Mouse (Mus musculus) ES-E14 (cell line): ENCODE data around the gene Tor2a. TPM values are rescaled to one million over a fixed set of nuclear protein-coding genes. Genes with fewer than 3 reads are reported as not detected.

Experiments
- DNase-seq: peaks from one replicate; pipeline ENCODE4 v3.0.0-alpha.2; 2013; ENCODE audit warnings: low read depth, low spot score
- H3K27ac ChIP-seq: 2 replicates; pipeline ENCODE4 v1.5.1; 2012; ENCODE audit warnings: low read depth, mild to moderate bottlenecking, low read length, moderate library complexity, mixed read lengths; ENCODE audit not compliant: poor library complexity, insufficient read depth, severe bottlenecking
- H3K36me3 ChIP-seq: 2 replicates; pipeline ENCODE4 v1.6.1; 2012; ENCODE audit warnings: mild to moderate bottlenecking, low read length, moderate library complexity, mixed read lengths; ENCODE audit not compliant: control insufficient read depth, poor library complexity, insufficient read depth, severe bottlenecking
- H3K4me1 ChIP-seq, 2 experiments: fragments of 150-350 bp in 1 of 2; sonication (generic) in 1 of 2; 2 replicates each; pipeline ENCODE4 v1.6.1; 2012; ENCODE audit warnings: low read length in 2 of 2, mild to moderate bottlenecking in 1 of 2, mixed read lengths in 1 of 2; ENCODE audit not compliant: control insufficient read depth in 2 of 2, insufficient read depth in 2 of 2, poor library complexity in 1 of 2
- H3K4me3 ChIP-seq, 2 experiments: fragments of 150-350 bp in 1 of 2; sonication (generic) in 1 of 2; 2 replicates each; pipeline ENCODE4 v1.5.1; 2012; ENCODE audit warnings: low read length in 2 of 2, low read depth in 1 of 2, mild to moderate bottlenecking in 1 of 2, mixed read lengths in 1 of 2; ENCODE audit not compliant: insufficient read depth in 1 of 2, poor library complexity in 1 of 2, severe bottlenecking in 1 of 2
- H3K9ac ChIP-seq: 2 replicates; pipeline ENCODE4 v1.6.1; 2012; ENCODE audit warnings: low read depth, mild to moderate bottlenecking, low read length, mixed read lengths; ENCODE audit not compliant: poor library complexity, insufficient read depth, severe bottlenecking
- H3K9me3 ChIP-seq: fragments of 150-350 bp; sonication (generic); 2 replicates; pipeline ENCODE4 v1.6.1; 2012; ENCODE audit warnings: low read depth, mild to moderate bottlenecking, low read length; ENCODE audit not compliant: control insufficient read depth, insufficient read depth
- CHD2 ChIP-seq: IDR thresholded peaks from 2 replicates; pipeline ENCODE4 v1.6.1; 2014; ENCODE audit warnings: mild to moderate bottlenecking, low read depth, low read length, inconsistent platforms
- HCFC1 ChIP-seq: IDR thresholded peaks from 2 replicates; pipeline ENCODE4 v1.6.1; 2012; ENCODE audit warnings: low read length, inconsistent platforms, borderline replicate concordance; ENCODE audit not compliant: insufficient read depth
- MAFK ChIP-seq: IDR thresholded peaks from 2 replicates; pipeline ENCODE4 v1.6.1; 2014; ENCODE audit warnings: mild to moderate bottlenecking, low read depth, low read length, inconsistent platforms; ENCODE audit not compliant: insufficient read depth
- ZC3H11A ChIP-seq: IDR thresholded peaks from 2 replicates; pipeline ENCODE4 v1.6.1; 2012; ENCODE audit warnings: low read depth, mild to moderate bottlenecking, inconsistent platforms, low read length, borderline replicate concordance
- ZNF384 ChIP-seq: IDR thresholded peaks from 2 replicates; pipeline ENCODE4 v1.6.1; 2012; ENCODE audit warnings: low read depth, low read length, inconsistent platforms
- in situ Hi-C, 2 experiments: fragments of 600-800 bp; cut with MboI; formaldehyde crosslinking; loops; one replicate each; pipeline ENCODE4 v1.15.1; 2025; ENCODE audit warnings: low sequenced_read_pairs in 2 of 2, inconsistent platforms in 1 of 2; ENCODE audit not compliant: unreplicated experiment in 2 of 2
- total RNA-seq: library from RNA; depleted of rRNA; stranded (reverse); fragments of 300-350 nt; gene quantifications from 2 replicates; pipeline ENCODE4 v1.2.3, GENCODE M21; 2012

Tor2a gene
- total RNA-seq, 1 experiment, result 75.9 TPM

- no peak overlapping the region for H3K27ac ChIP-seq
- H3K9ac ChIP-seq, result no peak overlapping the region
- in situ Hi-C loops, result no loop called here
- no peaks in the 10 kb centered on the region for H3K9me3 ChIP-seq
- DNase-seq, result no peak
- H3K4me3 ChIP-seq, result no peak overlapping the region
- TF ChIP-seq MAFK (no peak), CHD2 (no peak), ZNF384 (no peak), HCFC1 (no peak), ZC3H11A (no peak)
- no peaks in the 10 kb centered on the region for H3K36me3 ChIP-seq
- no peaks in the 10 kb centered on the region; a peak in 1 of 4 replicates for H3K4me1 ChIP-seq
Observed at GRCm38 (mm10) chr2:32736306-32736829, 20.7 kb upstream of the Tor2a start.

DNA sequence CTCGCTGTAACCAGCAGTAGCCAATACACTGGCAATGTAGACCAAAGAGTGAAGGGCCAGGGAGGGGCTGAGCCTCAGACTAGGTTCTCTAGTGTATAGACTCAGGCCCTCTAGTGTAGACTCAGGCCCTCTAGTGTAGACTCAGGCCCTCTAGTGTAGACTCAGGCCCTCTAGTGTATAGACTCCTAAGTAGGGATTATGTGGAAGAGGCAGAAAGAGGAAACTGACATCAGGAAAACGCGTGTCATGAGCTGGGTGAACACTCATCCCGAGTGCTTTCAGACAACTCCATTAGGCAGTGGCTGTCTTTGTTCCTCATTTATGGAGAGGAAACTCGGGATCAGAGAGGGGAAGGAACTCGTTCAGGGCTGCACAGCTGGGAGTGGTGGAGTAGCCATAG is 20.0 kb upstream of the Tor2a start:
- no peak overlapping the region for H3K9ac ChIP-seq
- H3K4me3 ChIP-seq, result no peak overlapping the region
- H3K4me1 ChIP-seq, result peaks cover 0 to 2% of the 10 kb centered on the region in 2 experiments; a peak in 1 of 4 replicates
- no peak overlapping the region for H3K27ac ChIP-seq
- H3K36me3 ChIP-seq, result no peaks in the 10 kb centered on the region
- in situ Hi-C loops, result no loop called here
- no peaks in the 10 kb centered on the region for H3K9me3 ChIP-seq
- TF ChIP-seq HCFC1 (no peak), CHD2 (no peak), MAFK (no peak), ZNF384 (no peak), ZC3H11A (no peak)
- DNase-seq, result no peak

- H3K9ac ChIP-seq, result no peak overlapping the region
- in situ Hi-C loops, result no loop called here
- H3K4me3 ChIP-seq, result no peak overlapping the region
- H3K4me1 ChIP-seq, result peaks cover 0 to 2% of the 10 kb centered on the region in 2 experiments; a peak in 1 of 4 replicates
- H3K9me3 ChIP-seq, result no peaks in the 10 kb centered on the region
- no peak overlapping the region for H3K27ac ChIP-seq
- TF ChIP-seq ZNF384, result no peak
- no peak for TF ChIP-seq MAFK
- TF ChIP-seq ZC3H11A, result no peak
- TF ChIP-seq CHD2, result no peak
- TF ChIP-seq HCFC1, result no peak
- H3K36me3 ChIP-seq, result no peaks in the 10 kb centered on the region
- DNase-seq, result no peak
Observed at GRCm38 (mm10) chr2:32739311-32739710, 17.7 kb upstream of the Tor2a start.

DNA sequence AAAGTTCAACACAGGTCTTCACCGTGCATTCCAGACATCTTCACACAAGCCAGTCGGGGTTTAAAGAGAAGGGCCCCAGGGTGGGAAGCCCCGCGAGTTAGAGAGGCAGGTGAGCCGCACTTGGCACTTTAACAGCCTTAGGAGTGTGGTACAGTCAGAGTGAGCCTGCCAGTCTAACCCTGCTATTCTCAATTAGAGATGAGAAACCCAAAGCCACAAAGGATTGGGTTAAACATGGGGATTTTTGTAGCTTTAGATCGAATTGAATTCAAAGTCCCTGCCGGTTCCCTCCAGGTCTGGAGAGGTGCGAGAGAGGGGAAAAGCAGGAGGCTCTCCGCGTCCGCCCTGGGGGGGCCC is 16.1 kb upstream of the Tor2a start, which contains the start of gene 6330409D20Rik:
6330409D20Rik (minus strand) TSS at position 101 of the 357 bp plus-strand sequence.
- Histone ChIP-seq H3K36me3 (no peaks in the 10 kb centered on the region; the same call in 1 of the 2 replicates), H3K4me3 (peak within 1 kb of the TSS; percentile 65 to 76), H3K27ac (no peak within 1 kb of the TSS), H3K4me1 (peaks cover 0 to 2% of the 10 kb centered on the region in 2 experiments; a peak in 1 of 4 replicates), H3K9ac (peak within 1 kb of the TSS; percentile 55; the same call in 1 of the 2 replicates), H3K9me3 (no peaks in the 10 kb centered on the region)
- TF ChIP-seq MAFK (no peak), ZC3H11A (no peak), ZNF384 (no peak), HCFC1 (no peak), CHD2 (no peak)
- DNase-seq, result no peak
- in situ Hi-C loops, result no loop called here
